Mouse (Mus musculus): ENCODE results near the gene Psmb5.

DNA sequence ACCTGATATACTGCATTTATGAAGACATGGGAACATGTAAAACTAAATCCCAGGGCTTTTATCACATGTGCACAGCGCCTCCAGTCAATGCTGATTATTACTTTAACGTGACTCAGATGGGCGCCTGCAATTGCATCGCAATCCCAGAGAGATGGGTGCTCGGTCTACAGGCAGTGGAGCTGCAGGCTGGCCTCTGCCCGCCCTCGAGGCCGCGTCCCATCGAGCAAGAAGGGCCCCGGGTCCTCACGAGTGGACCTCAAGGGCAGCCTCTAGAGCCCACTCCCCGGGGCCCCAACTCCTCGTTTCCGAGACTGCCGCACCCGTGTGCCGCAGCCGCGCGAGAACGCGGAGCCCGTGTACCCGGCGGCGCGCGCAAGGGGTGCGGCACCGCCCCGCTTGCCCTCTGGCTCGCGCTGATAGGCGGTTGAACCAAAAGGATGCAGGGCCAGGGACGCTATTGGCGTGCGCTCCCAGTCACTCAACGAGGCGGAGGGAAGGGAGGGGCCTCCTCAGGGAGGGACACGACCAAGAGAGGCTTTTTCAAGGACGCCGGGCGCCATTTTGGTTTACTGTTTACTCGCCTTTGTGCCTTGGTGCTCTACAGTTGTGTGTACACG, 14.7 kb downstream of the Psmb5 start:
- no peak for TF ChIP-seq CTCF (IDR thresholded peaks at IDR 0.05; ENCODE audit: insufficient read depth, low read length)
- peak; percentile 79 for TF ChIP-seq POLR2A (IDR thresholded peaks at IDR 0.05; ENCODE audit: borderline replicate concordance, extremely low read depth, low read depth, low read length)

Measured in lung, adult 2 months (tissue).